Mouse (Mus musculus): ENCODE data around the gene Nkain2.

The Nkain2 gene

DNA sequence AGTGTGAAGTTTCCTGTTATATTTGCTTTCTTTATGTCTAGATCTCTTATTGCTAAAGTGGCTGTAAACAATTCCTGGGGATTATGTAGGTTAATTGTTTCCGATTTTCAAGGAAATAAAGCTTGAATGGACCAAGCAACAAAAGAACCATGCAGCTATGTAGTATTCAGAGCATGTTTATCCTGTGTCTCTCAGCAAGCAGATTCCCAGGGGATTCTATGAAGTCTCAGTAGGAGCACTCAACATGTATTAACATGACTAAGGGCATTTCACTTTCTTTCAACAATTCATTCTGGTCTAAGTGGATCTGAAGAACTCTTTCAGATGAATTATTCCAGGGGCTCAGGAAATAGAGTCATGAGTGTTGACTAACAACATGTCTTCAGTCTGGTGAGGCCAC, 1244.2 kb downstream of the Nkain2 start:
- DNase-seq (ENCODE audit: extremely low read depth, low read depth) = no peak

All from MEL-GATA-1-ER (cell line).